Mouse (Mus musculus) thymus, postnatal 4 days (tissue): ENCODE data around the gene Polrmt.

Source experiments
- DNase-seq: peaks from one replicate; pipeline ENCODE4 v3.0.0; 2021

Polrmt gene

DNA sequence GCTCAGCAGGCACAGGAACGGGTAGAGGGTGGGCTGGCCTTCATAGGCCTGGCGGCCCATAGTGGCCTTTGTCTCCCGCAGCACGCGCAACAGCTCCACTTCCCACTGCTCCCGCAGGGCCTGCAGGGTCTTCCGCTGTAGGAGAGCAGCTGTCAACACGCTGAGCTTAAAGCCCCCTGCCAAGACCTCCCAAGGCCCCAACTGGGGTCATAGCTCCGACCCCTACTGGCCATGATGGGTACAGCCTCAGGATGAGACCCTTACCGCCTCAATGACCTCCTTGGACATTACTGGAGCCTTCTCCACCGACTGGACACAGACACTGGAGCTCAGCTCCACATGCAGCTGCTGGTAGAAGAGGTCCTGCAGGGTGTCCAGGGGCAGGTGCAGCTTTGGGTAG, 5.5 kb downstream of the Polrmt start:
- no peak for DNase-seq

- DNase-seq = no peak
Measured at GRCm38 (mm10) chr10:79739234-79739633, 7.1 kb downstream of the Polrmt start.

- DNase-seq = peak; percentile 67
Measured at GRCm38 (mm10) chr10:79738259-79738658, 8.1 kb downstream of the Polrmt start.

- DNase-seq = no peak
Measured at GRCm38 (mm10) chr10:79736706-79737105, 9.7 kb downstream of the Polrmt start.

- DNase-seq = no peak
Measured at GRCm38 (mm10) chr10:79735361-79735760, 11.0 kb downstream of the Polrmt start.

- no peak for DNase-seq
Measured at GRCm38 (mm10) chr10:79733847-79734246, 12.5 kb downstream of the Polrmt start.

GRCm38 (mm10) chr10:79732500-79732899, 13.9 kb downstream of the Polrmt start:
- peak; percentile 77 for DNase-seq

DNA sequence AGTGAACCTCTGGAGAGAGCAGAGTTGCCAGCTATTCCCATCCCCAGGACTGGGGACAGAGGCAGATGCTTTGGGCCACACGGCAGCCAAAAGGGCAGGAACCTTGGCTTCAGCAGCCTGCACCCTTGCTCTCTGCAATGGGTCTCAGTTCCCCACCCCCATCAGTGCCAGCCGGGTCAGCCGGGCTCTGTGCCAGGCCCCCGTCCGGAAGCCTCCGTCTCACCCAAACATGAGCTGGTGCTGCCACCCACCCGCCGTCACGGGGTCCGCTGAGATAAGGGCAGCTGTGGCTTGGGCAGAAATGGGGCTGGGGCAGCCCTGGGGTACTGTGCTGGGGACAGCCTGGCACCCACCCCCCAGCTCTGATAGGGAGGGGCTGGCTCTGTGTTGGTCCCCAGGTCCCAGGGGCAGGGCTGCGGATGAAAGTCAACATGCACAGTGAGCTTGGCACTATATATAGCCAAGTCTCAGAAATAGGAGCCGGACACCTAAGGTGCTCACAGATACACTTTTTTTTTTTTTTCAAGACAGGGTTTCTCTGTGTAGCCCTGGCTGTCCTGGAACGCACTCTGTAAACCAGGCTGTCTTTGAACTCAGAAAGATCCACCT, 16.9 kb downstream of the Polrmt start:
- DNase-seq = no peak

GRCm38 (mm10) chr10:79728323-79729249, 17.8 kb downstream of the Polrmt start:
- DNase-seq = no peak

GRCm38 (mm10) chr10:79726090-79726489, 20.3 kb downstream of the Polrmt start:
- DNase-seq = peak; percentile 81

DNA sequence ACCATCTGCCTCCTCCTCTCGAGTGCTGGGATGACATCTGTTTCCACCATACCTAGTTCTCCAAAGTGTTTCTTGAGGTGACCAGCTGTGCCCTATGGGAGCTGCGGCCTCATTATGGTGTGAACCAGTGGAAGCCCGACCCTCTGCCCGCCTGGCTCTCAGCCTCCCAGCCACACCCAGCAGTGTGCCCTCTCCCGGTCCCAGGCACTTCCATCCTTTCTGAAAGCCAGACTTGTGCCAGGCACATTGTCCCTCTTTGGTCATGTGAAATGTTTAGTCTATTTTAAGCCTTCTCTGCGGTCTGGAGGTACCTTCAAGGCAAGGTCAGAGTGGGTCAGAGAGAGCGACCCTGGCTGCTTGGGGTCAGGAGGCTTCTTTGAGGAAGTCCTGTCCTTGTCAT, 22.7 kb downstream of the Polrmt start:
- no peak for DNase-seq

- no peak for DNase-seq
Measured at GRCm38 (mm10) chr10:79723047-79723446, 23.3 kb downstream of the Polrmt start.

GRCm38 (mm10) chr10:79721089-79721488, 25.3 kb downstream of the Polrmt start:
- no peak for DNase-seq

GRCm38 (mm10) chr10:79717640-79718357, 28.6 kb downstream of the Polrmt start:
- DNase-seq = peak; percentile 81

GRCm38 (mm10) chr10:79716988-79717355, 29.4 kb downstream of the Polrmt start:
- DNase-seq = peak; percentile 48

- no peak for DNase-seq
Measured at GRCm38 (mm10) chr10:79716254-79716987, 30.0 kb downstream of the Polrmt start, which contains the start of gene Hcn2. Gene Hcn2 (plus strand): TSS chr10:79716634.

GRCm38 (mm10) chr10:79714996-79715395, 31.4 kb downstream of the Polrmt start:
- no peak for DNase-seq

DNA sequence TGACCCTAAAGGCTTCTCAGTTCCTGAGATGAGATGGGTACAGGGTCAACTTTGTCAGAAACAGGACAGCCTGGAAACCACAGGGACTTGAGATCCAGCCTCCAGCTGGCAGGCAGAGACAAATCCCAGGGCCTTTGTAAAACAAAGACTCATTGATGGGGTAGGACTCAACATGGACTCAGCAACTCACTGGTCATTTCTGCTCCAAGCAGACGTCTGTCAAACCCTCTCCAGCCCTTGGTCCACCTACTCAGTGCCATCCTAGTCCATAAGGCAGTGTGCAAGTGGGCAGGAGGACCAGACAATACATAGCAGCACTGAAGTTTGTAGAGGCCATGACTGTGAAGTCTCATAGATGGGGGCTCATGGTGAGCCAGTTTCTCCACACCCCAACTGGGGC, 33.2 kb downstream of the Polrmt start:
- DNase-seq = no peak

DNA sequence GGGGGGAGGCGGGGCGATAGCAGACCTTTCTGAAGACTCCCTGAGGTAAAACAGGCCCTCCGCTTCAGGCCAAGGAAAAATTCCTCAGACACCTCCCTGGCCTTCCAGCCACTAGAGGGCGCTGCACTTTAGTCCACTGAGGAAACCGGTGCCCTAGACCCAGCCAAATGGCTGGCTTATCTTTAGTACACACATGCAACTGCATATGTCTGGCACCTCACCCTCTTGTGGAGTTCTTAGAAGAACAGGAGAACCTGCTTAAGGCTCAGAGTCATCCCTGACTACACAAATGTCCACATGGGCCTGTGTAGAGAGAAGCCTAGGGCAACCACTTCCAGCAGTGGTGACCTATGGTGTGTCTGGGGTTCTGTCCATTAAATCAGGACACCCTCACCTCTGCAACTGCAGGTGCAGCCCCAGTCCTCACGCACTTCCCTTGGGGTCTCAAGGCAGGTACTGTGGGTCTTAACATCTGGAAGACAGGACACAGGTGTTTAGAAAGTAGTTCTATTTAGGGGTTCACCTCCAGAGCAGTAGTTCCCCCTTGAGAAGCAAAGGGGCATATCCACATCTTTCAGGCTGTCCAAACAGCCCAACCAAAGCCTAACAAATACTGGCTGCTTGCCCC, 33.8 kb downstream of the Polrmt start:
- peak; percentile 92 for DNase-seq

- no peak for DNase-seq
Measured at GRCm38 (mm10) chr10:79712029-79712428, 34.4 kb downstream of the Polrmt start.

- DNase-seq = no peak
Measured at GRCm38 (mm10) chr10:79709307-79709706, 37.1 kb downstream of the Polrmt start.

GRCm38 (mm10) chr10:79708668-79709067, 37.7 kb downstream of the Polrmt start:
- no peak for DNase-seq
